Mouse (Mus musculus) gastrocnemius, postnatal 4 days (tissue): ENCODE data around the gene Htt. TPM values are rescaled to one million over a fixed set of nuclear protein-coding genes. Genes with fewer than 3 reads are reported as not detected.

Source experiments
- DNase-seq, 2 experiments: peaks; one replicate each; pipeline ENCODE4 v3.0.0; 2021 to 2022; ENCODE audit warnings: low spot score in 2 of 2, mixed read lengths in 2 of 2
- total RNA-seq, 2 experiments: library from RNA; stranded (reverse); gene quantifications; 2 replicates each; pipeline ENCODE4 v1.2.3; 2021

The Htt gene
- total RNA-seq, 2 experiments from 2014 or later, result 19.5 to 20.1 TPM

- no peak for DNase-seq
These were observed 123.7 kb downstream of the Htt start for GRCm38 (mm10) chr5:34885250-34885649.

GRCm38 (mm10) chr5:34889252-34889651 lies 127.7 kb downstream of the Htt start:
- no peak for DNase-seq

- no peak for DNase-seq
These were observed 135.3 kb downstream of the Htt start for GRCm38 (mm10) chr5:34896697-34897453.

- DNase-seq, result no peak
These were observed 138.4 kb downstream of the Htt start for GRCm38 (mm10) chr5:34899787-34900469.

GRCm38 (mm10) chr5:34902371-34902770 lies 140.8 kb downstream of the Htt start:
- no peak for DNase-seq

- no peak for DNase-seq
These were observed 141.4 kb downstream of the Htt start for GRCm38 (mm10) chr5:34902811-34903385.

GRCm38 (mm10) chr5:34904412-34904811 lies 142.9 kb downstream of the Htt start:
- no peak for DNase-seq

GRCm38 (mm10) chr5:34907230-34907629 lies 145.7 kb downstream of the Htt start:
- no peak for DNase-seq

- DNase-seq, result no peak
These were observed 146.6 kb downstream of the Htt start, which contains the start of gene Msantd1 for GRCm38 (mm10) chr5:34907910-34908725. Gene Msantd1, plus strand, starts transcription at chr5:34908012.

GRCm38 (mm10) chr5:34908726-34909633 lies 147.4 kb downstream of the Htt start:
- no peak for DNase-seq

- DNase-seq, result no peak
These were observed 148.3 kb downstream of the Htt start for GRCm38 (mm10) chr5:34909634-34910503.

GRCm38 (mm10) chr5:34910504-34910815 lies 148.9 kb downstream of the Htt start:
- DNase-seq, result no peak

- DNase-seq, result peak in 1 of 2 experiments; percentile 77
These were observed 154.3 kb downstream of the Htt start for GRCm38 (mm10) chr5:34915801-34916200.

- no peak for DNase-seq
These were observed 155.7 kb downstream of the Htt start for GRCm38 (mm10) chr5:34917234-34917655.

- no peak for DNase-seq
These were observed 157.2 kb downstream of the Htt start for GRCm38 (mm10) chr5:34918785-34919184.

- no peak for DNase-seq
These were observed 161.0 kb downstream of the Htt start for GRCm38 (mm10) chr5:34922531-34922930.

GRCm38 (mm10) chr5:34923920-34924319 lies 162.4 kb downstream of the Htt start:
- no peak for DNase-seq

GRCm38 (mm10) chr5:34924519-34924918 lies 163.0 kb downstream of the Htt start:
- DNase-seq, result no peak

- DNase-seq, result no peak
These were observed 166.1 kb downstream of the Htt start for GRCm38 (mm10) chr5:34927648-34928047.
